Mouse (Mus musculus) thymus, adult 2 months (tissue): ENCODE measurements around the gene Trmu. TPM values are rescaled to one million over a fixed set of nuclear protein-coding genes. Genes with fewer than 3 reads are reported as not detected.

Source experiments
- DNase-seq: peaks from one replicate; pipeline ENCODE4 v3.0.0; 2021
- H3K27ac ChIP-seq: fragments of 200-500 bp; 2 replicates; pipeline ENCODE4 v1.5.1; 2012; ENCODE audit warnings: low read length, control low read depth; ENCODE audit not compliant: control insufficient read depth, insufficient read depth
- H3K27me3 ChIP-seq: fragments of 200-500 bp; 2 replicates; pipeline ENCODE4 v1.6.1; 2012; ENCODE audit warnings: mild to moderate bottlenecking, low read length, moderate library complexity, mixed read lengths; ENCODE audit not compliant: control insufficient read depth, insufficient read depth
- H3K36me3 ChIP-seq: fragments of 200-500 bp; 2 replicates; pipeline ENCODE4 v1.6.1; 2012; ENCODE audit warnings: mild to moderate bottlenecking, low read length, moderate library complexity; ENCODE audit not compliant: control insufficient read depth, insufficient read depth
- H3K4me1 ChIP-seq: fragments of 200-500 bp; replicated peaks from 2 replicates; pipeline ENCODE4 v1.6.1; 2012; ENCODE audit warnings: low read length; ENCODE audit not compliant: control insufficient read depth, insufficient read depth
- H3K4me3 ChIP-seq: fragments of 200-500 bp; 2 replicates; pipeline ENCODE4 v1.5.1; 2012; ENCODE audit warnings: mild to moderate bottlenecking, low read length, control low read depth, moderate library complexity; ENCODE audit not compliant: control insufficient read depth, insufficient read depth
- CTCF ChIP-seq: fragments of 200-500 bp; IDR thresholded peaks from 2 replicates; pipeline ENCODE4 v1.5.1; 2012; ENCODE audit warnings: mild to moderate bottlenecking, control low read depth, low read length, moderate library complexity, borderline replicate concordance; ENCODE audit not compliant: control insufficient read depth, poor library complexity, insufficient read depth; ENCODE audit errors: extremely low read depth
- POLR2A ChIP-seq: fragments of 200-500 bp; IDR thresholded peaks from 2 replicates; pipeline ENCODE4 v1.6.1; 2012; ENCODE audit warnings: mild to moderate bottlenecking, low read length, control low read depth, moderate library complexity; ENCODE audit not compliant: control insufficient read depth, poor library complexity, insufficient read depth; ENCODE audit errors: extremely low read depth
- WGBS: fragments of 180-500 bp; shearing (Covaris S2); methylation state at CpG from one replicate; pipeline ENCODE4 v1.1.7; 2018; 5-methylcytosine and 5-hydroxymethylcytosine counted together
- polyA plus RNA-seq: library from polyadenylated mRNA; depleted of rRNA; stranded (reverse); fragments of >200 nt; gene quantifications from 2 replicates; pipeline ENCODE4 v1.2.3, GENCODE M21; 2012

Trmu gene
- polyA plus RNA-seq, 1 experiment, result 39.1 TPM

DNA sequence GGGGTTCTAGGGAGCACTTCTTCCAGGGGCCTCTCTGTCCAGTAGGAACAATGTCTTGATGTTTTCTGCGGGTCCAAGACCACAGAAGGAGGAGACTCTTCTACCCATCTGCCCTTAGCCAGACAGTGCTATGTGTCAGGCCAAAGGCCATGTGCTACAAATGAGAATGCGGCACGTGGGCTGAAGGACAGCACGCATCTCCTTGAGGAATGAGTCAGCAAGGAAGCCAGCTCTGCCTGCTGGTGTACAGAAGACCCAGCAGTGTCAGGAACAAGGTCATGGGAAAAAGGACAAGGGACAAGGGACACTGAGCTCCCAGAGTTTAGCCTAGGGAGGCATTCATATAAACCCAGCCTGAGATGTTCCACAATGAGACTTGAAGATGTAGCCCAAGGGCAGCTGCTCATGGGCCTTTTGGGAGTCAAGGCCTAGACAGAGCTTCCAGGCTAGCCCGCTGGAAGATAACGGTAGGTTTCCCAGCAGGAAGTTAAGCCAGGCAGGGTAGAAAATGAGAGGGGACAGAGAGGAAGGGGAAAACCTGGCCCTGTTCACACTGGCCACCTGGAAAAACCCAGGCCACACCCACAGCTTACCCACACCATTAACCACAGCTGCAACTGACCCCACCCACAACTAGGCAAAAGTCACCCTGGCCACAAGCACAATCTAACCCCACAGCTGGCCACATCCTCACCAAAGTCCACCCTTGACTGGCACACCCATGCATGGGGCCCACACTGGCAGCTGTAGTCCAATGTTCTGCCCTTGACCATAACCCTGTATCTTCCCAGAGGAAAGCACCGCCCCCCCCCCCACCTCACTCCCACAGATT, 29.8 kb downstream of the Trmu start:
- Histone ChIP-seq H3K27me3 (no peaks in the 10 kb centered on the region), H3K4me3 (no peak overlapping the region), H3K36me3 (no peaks in the 10 kb centered on the region), H3K4me1 (peaks cover 30% of the 10 kb centered on the region), H3K27ac (peak overlapping the region; percentile 51)
- no peak for TF ChIP-seq CTCF
- TF ChIP-seq POLR2A, result no peak
- WGBS, result 69% methylated on average over 7 of the region's 7 CpGs
- DNase-seq, result no peak

DNA sequence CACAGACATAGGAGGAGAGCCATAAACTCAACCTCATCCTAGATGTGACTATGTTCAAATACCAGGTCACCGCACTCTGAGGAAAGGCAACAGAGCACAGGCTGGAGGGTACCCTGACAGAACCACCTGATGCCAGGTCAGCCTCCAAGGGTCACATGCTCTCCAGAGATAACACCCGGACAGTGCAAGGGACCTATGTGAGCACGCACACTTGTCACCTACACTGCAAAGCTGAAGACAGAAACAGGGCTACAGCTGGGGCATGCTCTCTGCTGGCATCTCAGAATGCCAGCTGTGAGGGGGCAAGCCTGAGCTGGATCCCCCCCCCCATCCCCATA, 30.3 kb downstream of the Trmu start:
- Histone ChIP-seq H3K4me1 (peaks cover 30% of the 10 kb centered on the region), H3K4me3 (no peak overlapping the region), H3K27ac (peak overlapping the region; percentile 51; the same call in 1 of the 2 replicates), H3K27me3 (no peaks in the 10 kb centered on the region), H3K36me3 (no peaks in the 10 kb centered on the region)
- DNase-seq, result peak; percentile 19
- 33% methylated on average over 3 of the region's 3 CpGs for WGBS
- no peak for TF ChIP-seq CTCF

GRCm38 (mm10) chr15:85909931-85910330, 30.8 kb downstream of the Trmu start:
- DNase-seq, result no peak
- no peaks in the 10 kb centered on the region for H3K27me3 ChIP-seq
- WGBS, result 8% methylated on average over 10 of the region's 10 CpGs
- H3K4me3 ChIP-seq, result no peak overlapping the region
- TF ChIP-seq CTCF (no peak), POLR2A (no peak)
- H3K27ac ChIP-seq, result peak overlapping the region; percentile 69
- H3K4me1 ChIP-seq, result peaks cover 30% of the 10 kb centered on the region
- H3K36me3 ChIP-seq, result no peaks in the 10 kb centered on the region

GRCm38 (mm10) chr15:85913605-85914004, 34.5 kb downstream of the Trmu start:
- Histone ChIP-seq H3K27ac (no peak overlapping the region), H3K4me1 (peaks cover 28% of the 10 kb centered on the region), H3K27me3 (no peaks in the 10 kb centered on the region), H3K4me3 (no peak overlapping the region), H3K36me3 (no peaks in the 10 kb centered on the region)
- TF ChIP-seq POLR2A (no peak), CTCF (peak; percentile 80; the same call in 1 of the 2 replicates)
- 60% methylated on average over 2 of the region's 2 CpGs for WGBS
- DNase-seq, result peak; percentile 81

DNA sequence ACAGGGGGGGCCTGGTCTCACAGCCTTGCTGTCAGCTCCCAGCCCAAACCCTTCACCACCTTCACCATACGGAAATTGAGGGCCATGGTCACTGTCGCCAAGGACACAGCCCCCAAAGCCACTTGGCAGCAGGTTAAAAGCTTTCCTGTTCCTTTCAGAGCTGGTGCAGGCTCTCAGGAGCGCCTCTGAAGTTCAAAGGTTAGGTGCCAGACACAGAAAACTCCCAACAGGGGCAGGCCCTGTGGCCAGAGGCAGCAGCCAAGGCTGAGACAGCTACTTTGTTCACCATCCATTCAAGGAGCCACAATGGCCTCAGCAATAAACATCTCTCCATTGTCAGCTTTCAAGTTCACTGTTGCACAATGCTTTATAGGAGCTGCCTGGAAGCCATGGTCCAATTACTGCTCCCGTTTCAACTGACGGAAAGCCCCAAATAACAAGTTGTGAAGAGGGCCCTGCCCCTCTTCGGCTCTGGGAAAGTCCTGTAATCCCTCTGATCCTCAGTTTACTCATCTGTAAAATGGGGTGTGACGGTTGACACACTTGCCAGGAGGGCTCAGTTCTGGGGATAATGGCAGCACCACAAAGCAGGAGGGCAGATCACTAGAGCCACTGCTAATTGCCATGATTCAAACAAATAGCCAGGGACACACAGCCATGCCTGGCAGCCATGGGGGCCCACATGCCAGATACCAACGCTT, 40.2 kb downstream of the Trmu start:
- TF ChIP-seq POLR2A (no peak), CTCF (no peak)
- H3K4me3 ChIP-seq, result no peak overlapping the region
- no peak for DNase-seq
- 85% methylated on average over 8 of the region's 8 CpGs for WGBS
- no peaks in the 10 kb centered on the region for H3K4me1 ChIP-seq
- H3K27ac ChIP-seq, result no peak overlapping the region
- H3K27me3 ChIP-seq, result no peaks in the 10 kb centered on the region
- no peaks in the 10 kb centered on the region for H3K36me3 ChIP-seq

DNA sequence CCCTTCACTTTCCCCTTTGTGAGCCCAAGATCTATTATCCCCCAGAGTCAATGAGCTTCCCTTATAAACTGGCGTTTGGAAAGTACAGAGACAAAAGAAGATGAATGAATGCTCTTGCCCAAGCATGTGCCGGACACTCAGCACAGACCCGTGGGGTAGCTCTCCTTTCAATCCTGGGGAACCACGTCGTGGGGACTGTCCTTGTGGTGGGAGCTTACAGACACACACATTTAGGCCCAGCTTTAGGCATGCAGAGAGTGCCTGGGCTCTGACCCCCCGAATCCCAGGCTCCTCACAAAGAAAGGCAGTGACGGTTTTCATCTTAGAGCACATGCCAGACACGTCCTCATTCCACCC, 40.8 kb downstream of the Trmu start:
- WGBS, result 95% methylated on average over 8 of the region's 8 CpGs
- Histone ChIP-seq H3K36me3 (no peaks in the 10 kb centered on the region; the same call in 1 of the 2 replicates), H3K4me1 (no peaks in the 10 kb centered on the region), H3K4me3 (no peak overlapping the region), H3K27ac (no peak overlapping the region), H3K27me3 (no peaks in the 10 kb centered on the region)
- DNase-seq, result no peak
- no peak for TF ChIP-seq CTCF
- no peak for TF ChIP-seq POLR2A

DNA sequence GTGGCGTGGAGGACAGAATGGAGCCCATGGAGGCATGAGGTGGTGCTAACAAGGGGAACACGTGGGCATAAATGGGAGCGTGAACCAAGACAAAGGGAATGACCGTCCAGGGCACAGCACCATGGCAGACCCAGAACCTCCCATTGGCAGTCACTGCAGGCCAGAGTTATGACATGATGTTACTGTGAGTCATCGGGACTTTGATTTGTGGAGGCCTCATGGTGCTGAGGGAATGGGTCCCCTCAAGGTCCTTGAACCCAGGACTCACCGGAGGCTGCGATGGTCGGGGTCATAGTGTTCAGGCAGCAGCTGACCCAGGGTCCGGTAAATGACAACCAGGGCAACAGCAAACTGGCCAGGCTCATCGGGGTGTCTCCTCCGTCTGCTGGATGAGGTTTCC, 42.7 kb downstream of the Trmu start:
- Histone ChIP-seq H3K36me3 (peaks cover 7% of the 10 kb centered on the region; the same call in 1 of the 2 replicates), H3K4me3 (no peak overlapping the region), H3K4me1 (no peaks in the 10 kb centered on the region), H3K27ac (no peak overlapping the region), H3K27me3 (no peaks in the 10 kb centered on the region)
- DNase-seq, result no peak
- 95% methylated on average over 11 of the region's 11 CpGs for WGBS
- TF ChIP-seq POLR2A (no peak), CTCF (no peak)
